Mouse (Mus musculus) urinary bladder, postnatal 4 days (tissue): ENCODE measurements around the gene Arid3b.

Experiments
- DNase-seq, 2 experiments: peaks; one replicate each; pipeline ENCODE4 v3.0.0; 2021 to 2022; ENCODE audit warnings: low spot score in 2 of 2

The Arid3b gene

DNA sequence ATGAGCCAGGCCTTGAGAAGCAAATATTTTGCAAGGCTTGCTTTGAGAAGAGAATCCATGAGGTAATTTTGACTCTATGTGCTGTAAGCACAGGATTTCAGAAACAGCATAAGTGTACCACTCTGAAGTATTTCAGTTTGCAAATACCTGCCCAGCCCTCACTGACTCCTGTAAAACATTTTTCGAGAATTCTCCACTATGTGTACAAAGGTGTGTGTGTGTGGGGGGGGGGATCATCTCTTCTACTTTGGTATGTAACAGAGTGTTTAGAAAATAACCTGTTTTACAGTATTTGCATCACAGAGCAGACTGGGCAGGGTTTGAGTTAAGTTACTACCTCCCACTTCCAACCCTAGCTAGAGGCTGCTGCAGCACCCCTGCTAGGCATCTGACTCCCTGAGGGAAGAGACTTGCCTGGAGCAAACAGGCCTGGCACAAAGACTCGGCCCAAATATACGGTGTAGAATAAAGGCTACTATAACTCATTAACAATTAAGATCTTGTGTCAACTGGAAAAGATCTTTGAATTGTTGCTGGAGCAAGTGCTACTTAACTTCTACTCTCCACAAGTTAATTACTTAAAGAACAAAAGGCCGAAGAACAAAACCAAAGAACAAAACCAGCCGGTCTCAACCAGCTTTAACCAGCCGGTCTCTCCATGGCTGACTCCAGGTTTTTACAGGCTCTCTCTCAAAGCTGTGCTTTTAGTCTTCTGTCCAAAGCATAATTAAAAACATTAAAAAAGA, 6.6 kb downstream of the Arid3b start:
- no peak for DNase-seq

DNA sequence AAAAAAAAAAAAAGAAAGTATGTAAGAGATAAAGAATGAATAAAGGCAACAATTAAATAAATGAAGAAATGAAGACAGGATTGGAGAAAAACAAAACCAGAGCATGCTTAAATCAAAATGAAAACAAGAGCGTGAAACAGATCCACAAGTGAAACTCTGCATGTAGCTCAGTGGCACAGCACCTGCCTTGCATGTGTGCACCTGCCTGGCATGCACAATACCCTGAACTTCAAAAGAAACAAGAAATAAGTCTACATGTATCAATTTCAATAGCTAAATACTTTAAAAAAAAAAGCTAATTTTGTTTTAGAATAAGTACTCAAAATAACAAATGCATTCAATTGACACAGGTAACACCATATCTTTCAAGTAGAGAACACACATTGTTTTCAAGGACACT, 13.2 kb downstream of the Arid3b start:
- no peak for DNase-seq

DNA sequence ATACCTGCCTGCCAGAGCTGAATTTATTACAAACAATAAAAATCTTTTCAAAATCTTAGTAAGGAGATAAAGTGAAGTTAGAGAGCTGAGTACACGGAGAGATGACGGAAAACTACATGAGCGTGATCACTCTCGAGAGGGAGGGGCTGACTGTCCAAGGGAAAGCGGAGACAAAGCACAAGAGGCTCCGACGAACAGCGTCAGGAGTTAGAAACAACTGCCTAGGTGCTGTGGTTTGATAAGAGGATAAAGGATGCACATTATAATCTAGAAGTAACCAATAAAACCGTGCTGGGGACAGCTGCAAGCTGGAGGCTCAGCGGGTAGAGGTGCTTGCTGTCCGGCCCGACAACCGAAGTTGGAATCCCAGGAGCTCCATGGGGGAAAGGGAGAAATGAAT, 13.8 kb downstream of the Arid3b start:
- no peak for DNase-seq

DNA sequence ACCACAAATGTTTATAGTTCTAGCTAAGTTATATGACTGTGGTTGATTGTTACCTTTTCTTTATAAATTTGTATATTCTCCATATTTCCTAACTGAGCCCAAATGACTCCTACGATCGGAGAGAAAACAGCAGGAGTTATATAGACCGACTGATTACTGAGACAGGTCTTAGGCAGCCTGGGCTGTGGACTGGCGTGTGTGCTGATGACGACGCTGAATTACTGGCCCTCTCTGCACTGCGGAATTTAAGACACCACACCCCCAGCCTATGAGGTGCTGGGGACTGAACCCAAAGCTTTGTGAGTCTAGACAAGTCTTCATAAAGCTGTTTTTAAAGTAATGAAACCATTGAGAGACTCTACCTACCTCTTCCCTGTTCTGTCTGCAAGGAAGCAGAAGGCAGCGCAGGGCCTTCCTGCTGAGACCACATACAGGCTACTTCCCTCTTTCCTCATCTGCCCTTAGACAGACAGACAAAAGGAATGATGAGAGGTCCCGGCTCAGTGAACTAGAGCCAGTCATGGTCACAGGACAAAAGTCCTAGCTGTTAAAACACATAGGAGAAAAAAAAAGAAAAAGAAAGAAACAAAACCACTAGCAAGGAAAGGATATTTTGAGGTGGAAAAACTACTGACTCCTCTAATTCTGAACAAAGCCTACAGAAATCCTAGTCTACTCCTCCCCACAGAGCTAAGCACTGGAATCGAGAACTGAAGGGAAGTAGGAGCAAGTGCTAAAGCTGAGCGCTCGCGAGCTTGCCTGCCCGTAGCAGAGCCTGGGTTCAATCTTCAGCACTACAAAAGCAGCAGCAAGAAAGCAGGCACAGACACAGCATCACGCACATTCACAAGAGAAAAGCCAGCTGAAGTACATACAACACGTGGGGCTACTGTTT, 16.2 kb downstream of the Arid3b start:
- DNase-seq: no peak

DNA sequence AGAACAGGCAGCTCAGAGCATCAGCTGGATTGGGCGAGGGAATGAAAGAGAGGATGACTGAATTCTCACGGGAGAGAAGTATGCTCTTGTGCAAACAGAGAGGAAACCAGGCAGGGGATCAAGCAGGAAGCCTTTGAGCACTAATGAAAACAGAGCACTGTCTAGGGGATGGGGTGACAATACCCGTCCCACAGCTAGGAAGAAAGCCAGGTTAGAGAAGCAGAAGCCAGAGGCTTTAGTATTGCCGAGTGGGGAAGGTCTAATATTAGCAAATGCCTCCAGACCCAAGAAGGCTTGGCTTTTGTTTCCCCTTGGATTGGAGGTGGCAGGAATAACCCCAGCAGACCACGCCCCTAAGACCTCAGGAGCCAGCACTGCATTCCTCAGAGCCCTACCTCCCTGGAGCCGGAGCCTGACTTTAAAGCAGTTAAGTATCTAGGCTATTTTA, 19.3 kb downstream of the Arid3b start:
- no peak for DNase-seq

DNA sequence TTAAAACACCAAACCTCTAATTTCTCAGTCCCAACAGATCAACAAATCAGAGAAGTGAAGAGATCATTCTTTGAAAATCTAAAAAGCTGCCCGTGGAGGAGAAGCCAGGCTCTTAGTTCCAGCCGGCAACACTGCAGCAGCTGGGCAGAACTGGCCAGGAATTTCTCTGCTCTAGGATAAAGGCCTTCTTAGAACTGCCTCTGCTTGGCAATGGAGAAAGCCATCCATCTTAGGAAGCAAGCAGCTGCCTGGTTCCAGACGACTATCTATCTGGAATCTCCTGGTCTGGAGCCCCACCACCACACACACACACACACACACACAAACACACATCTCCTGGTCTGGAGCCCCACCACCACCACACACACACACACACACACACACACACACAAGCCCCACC, 21.7 kb downstream of the Arid3b start:
- DNase-seq: no peak

DNA sequence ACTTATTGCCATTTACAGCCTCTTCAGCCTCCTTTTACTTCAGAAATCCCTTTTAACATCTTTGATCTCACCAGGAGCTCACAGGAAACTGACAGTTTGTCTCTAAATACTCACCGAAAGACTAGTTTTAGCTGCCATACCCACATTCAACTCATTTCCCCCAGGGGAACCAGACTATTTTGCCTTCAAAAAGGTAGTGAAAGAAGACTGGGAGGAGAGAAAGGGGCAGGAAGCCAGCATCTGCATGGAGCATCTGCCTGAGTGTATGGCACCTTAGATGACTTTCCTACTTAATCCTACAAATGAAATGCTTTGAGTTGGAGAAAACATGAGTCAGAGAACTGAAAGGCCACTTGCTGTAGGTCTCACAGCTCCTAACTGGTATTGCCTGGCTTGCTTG, 22.6 kb downstream of the Arid3b start:
- no peak for DNase-seq

DNA sequence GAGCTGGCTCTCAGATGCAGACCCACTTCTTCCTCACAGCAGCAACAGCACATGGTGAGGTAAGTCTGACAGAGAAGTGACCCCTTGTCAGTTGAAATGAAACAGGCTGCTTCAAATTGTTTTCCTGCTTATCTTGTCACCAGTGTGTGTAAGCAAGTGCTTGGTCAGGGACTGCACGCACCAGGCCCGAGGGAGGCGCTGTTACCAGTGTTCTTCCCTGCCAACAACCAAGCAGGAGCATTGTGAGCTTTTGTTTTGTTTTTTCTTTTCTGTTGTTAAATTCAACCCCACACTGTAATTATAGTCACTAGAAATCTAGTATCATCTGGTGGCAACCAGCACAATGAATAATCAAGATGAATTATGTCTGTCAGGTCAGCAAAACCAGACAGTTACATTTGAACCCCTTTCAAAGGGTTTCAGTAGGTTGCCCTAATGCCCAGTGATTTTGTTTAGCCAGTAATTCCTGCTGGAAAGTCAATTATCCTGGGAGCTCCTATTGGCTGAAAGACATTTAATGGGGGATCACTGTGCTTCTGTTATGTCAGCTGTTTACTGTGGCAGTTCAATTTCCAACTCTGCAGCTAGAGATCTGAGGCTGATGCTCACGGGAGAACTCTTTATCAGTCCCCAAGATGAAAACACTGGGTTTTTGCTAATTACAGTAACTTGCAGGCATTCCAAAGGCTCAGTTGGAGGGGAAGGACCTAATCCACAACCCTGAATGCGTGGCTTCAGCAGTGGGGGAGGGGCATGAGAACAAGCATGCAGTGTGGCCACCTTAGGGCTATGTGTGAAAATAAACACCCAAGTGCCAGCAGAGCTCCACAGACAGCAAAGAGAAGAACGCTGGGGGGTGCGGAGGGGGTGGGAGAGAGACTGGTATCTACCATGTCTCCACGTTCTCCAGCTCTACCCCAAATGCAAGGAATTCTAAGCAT, 24.5 kb downstream of the Arid3b start:
- DNase-seq: no peak

DNA sequence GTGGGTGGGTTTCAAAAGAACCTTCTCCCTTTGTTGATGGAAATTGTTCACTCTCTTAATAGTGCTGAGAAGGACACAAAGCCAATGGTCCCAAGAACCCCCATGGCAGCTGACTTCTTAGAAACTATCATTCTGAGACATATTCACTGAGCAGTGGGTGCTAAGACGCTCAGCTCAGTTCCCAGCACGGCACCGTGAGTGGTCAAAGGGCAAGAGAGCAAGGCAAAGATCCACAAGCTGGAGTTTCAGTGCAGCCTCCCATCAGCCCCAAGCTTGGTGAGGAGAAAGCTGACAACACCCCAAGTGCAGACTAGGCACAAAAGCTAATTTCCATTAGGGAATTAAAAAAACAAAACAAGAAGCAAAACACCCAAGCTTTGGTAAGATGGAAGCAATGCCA, 25.9 kb downstream of the Arid3b start:
- DNase-seq: no peak

DNA sequence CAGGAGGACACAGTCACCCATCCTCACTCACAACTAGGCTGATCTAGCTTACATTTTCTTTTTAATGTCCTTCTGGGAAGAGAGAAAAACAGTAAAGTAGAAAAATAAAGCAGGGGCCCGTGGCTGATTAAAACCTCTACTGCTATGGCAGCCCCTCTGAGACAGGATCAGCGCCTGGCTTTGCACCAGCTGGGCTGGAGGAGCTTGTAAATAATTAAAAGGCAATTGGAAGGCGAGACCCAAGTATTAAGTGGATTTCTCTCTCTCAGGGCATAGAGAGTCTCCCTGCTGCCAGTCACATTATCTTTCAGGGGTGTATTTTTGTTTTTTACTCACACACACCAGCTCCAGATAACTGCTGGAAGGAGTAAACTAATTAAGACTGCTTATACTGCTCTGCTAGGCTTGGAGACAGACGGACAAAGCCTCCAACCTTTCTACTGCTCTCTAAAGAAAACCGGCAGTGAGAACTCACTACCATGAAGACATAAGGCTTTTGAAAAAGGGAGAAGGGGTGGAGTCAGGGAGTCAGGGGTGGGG, 27.8 kb downstream of the Arid3b start:
- no peak for DNase-seq

DNA sequence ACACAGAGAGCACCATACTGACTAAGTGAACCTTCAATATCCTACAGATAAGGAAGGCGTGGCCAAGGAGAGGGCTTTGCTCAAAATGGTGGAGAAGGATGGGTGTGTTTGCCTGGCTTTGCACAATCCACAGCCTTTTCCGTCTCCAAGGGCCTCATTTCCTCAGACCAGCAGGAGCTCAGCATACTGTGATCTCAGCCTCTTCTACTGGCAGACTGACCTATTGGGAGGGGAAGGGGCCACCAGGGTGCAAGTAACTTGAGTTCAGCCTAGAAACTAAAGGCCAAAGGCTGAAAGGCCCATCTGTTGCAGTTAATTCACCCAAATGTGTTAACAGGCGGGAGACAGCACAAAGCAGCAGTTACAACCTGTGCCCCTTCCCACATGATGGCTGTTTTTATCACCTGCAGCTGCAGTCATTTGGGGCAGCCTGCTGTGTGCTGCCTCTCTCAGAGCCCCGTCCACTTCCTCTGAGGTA, 29.4 kb downstream of the Arid3b start:
- no peak for DNase-seq

DNA sequence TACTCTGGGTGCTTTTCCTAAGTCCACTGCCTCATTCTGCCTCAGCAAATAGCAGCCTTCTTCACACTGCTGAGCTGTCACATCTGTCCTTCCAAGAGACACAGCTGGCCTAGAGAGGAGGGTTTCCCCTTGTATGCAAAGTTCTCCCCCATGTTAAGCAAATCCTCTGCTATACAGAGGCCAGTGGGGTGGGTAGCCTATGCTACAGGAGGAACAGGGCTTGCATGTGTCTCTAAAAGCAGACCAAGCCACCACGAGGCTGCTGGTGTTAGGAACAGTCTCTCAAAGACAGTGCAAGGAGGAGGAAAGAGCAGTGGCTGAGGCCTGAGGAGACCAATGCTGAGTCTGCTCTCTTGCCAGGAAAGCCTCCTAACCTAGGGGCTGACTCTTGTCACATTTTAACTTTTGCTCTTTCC, 30.5 kb downstream of the Arid3b start:
- DNase-seq: no peak

DNA sequence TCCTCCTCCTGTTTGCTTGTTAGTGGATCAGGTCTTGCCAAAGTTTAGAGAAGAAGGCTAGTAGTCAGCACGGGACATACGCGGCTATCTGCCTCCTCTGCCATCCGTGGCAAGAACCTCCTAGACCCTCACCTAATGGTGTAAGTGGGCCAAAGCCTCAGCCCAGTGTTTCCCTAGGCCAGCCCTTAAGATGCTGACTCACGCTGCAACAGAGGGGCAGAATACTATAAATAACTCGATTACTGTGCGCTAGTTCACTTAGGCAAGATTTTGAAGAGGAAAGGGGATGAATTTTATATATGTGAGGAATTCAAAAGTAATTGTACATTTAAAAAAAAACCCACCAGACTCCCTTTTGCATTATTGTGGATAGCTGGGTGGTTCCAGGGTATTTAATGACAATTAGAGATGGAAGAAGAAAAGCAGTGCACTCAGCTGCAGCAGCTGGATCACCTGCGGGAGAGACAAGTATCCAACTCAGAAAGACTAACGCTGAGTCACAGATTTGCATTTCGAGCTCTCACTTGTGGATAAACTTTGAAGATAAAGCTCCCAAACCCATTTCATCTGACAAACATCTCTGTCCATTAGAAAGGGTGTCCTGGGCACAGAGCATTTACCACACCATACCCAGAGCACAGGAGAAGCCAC, 31.4 kb downstream of the Arid3b start:
- no peak for DNase-seq

DNA sequence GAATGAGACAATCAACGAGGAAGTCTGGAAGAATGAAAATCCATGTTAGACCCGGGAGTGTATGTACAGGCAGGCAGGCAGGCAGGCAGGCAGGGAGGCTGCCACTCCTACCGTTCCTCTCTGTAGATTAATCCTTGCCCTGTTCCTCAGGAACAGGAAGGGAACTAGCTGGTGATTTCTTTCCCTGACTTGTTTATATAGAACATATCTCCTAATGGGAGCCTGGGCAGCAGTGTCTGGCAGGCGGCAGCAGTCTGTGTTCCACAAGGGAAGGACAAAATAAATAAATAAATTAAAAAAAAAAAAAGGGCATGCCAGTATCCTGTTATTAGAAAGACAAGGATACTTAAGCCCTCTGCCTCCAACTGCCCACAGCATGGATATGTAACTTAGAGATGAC, 32.8 kb downstream of the Arid3b start:
- DNase-seq: no peak

DNA sequence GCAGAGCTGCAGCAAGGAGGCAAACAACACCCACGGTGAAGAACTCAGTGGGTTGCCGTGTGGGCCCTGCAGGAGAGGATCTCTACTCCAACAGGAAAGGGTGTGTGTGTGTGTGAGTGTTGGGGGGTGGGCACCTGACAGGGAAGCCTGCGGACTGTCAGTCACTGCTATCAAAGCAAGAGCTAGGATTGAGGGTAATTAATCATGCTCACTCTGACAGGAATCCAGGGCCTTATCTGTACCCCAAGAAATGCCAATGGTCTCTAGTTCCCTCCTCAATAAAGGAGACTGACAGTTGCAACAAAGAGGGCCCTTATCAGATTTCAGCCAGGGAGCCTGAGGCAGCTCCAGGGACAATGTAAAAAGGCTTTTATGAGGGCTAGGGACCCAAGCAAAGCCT, 33.5 kb downstream of the Arid3b start:
- no peak for DNase-seq

DNA sequence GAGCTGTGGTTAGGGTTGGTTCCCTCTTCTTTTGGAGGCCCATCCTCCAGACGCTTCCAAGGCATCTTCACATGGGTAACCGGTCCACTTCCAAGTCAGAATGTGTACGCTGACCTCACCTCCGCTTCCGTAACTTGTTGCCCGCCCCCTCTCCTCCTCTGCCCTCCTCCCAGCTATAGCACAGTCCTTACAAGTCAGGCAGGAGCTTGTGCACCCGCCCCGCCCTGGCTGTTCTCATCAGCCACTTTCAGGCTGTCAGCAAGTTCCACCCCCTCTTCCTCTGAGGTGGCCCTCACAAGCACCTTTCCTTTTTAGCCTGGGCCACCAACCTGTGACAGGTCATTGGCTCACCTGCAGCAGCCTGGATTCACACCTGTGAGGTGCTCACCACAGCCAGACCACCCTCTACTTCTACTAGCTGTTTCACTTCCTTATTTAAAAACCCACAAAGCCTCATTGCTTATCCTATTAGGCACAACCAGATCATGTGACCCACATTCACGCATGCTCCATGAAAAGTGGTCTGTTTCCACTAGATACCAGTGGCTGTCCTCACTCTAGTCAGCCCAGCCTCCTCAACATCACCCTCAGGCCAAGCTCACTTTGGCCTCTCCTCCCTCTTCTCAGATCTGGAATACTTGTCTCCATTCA, 36.1 kb downstream of the Arid3b start:
- DNase-seq: no peak

DNA sequence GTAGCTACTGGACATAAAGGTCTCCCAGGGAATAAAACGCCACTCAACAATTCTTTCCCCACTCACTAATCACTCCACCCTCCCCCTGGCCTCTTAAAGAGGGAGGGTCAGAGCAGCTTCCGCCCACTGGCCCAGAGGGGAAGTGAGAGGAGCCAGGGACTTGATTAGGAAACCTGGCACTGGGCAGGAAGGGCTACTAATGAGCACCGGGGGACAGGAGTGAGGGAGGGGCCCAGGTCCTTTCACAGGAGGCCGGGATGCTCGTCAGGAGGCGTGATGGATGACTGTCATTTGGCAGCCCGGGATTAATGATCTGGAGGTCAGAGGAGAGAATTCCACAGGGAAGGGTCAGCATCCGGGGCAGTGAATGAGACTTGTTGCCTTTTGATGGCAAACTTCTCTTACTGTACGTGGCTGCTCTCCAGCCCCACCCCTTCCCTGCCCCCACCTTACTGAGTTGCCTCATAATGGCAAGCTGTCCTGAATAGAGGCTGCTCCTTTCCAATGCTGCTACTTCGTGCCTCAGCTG, 37.8 kb downstream of the Arid3b start:
- DNase-seq: no peak

DNA sequence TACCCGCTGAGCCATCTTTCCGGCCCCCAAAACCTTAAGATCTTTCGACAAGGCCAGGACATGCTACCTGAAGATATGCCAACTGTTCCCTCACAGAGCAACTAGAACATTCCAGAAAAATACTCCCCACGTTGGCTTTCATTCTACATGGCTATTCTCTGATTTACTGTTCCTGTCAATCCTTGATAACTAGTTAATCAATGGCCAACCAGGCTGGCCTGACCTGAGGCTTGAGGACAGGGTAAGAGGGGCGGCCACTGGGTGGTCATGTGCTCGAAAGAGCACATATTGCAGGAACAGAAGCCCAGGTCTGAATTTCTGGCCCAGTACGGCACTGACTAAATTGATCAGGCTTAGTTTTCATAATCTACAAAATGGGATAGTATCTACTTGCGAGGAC, 39.1 kb downstream of the Arid3b start:
- DNase-seq: no peak

DNA sequence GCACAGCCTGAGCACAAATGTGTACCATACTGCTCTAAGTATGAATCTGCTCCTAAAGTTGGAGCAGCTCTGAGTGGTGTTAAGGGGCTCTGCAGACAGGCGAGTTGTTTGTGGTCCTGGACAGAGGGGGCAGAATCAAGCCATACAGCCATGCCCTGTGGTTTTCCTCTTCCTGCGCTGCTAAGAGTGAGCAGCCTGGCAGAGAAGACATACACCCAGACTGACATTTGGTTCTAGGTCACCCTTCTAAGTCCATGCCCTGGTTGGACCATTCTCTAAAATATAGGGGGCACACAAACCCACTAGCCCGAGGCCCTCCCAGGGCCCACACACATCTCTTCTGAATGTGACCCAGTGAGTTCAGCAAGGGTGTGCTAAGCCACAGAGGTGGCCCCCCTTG, 46.9 kb downstream of the Arid3b start:
- DNase-seq: no peak

DNA sequence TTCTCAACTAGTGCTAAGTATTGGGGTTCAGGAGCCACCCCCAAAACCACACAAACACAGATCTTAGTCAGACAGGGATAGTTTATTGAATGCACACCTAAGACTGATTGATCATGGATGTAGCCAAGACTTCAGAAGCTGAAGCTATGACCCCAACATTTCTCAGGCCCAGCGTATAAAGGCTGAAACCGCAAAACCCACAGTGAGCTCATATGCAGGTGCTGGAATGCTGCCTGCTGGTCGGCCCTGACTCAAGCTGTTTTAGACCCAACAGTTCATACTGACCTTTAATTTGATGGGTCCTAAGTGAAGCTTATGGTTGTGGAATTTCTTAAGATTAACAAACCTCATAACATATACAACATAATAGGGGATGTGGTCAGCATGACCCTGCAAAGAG, 53.9 kb downstream of the Arid3b start:
- no peak for DNase-seq
